Mouse (Mus musculus) neural tube, embryonic 13.5 days (tissue): ENCODE results near the gene Fcgr2b. TPM values are rescaled to one million over a fixed set of nuclear protein-coding genes. Genes with fewer than 3 reads are reported as not detected.
"Not testable (repeated sequence)": the region's sequence is repeated elsewhere in the genome, so short reads cannot be mapped to it uniquely, and the experiment has no call there.

Experiments
- ATAC-seq: fragments of 200-750 bp; cut with Nextera tagmentation; 2 replicates; pipeline ENCODE4 v1.8.0; 2017; ENCODE audit warnings: low read depth, mild to moderate bottlenecking, moderate TSS enrichment, moderate library complexity
- H3K27ac ChIP-seq: fragments of 300-500 bp; sonication (generic); replicated peaks from 2 replicates; pipeline ENCODE4 v1.5.1; 2015; ENCODE audit warnings: moderate library complexity, mild to moderate bottlenecking, inconsistent platforms
- H3K27me3 ChIP-seq: fragments of 300-500 bp; sonication (generic); 2 replicates; pipeline ENCODE4 v1.6.1; 2015; ENCODE audit warnings: mild to moderate bottlenecking, inconsistent platforms
- H3K36me3 ChIP-seq: fragments of 300-500 bp; sonication (generic); 2 replicates; pipeline ENCODE4 v1.6.1; 2015; ENCODE audit warnings: mild to moderate bottlenecking, inconsistent platforms
- H3K4me1 ChIP-seq: fragments of 300-500 bp; sonication (generic); replicated peaks from 2 replicates; pipeline ENCODE4 v1.6.1; 2015; ENCODE audit warnings: inconsistent platforms
- H3K4me2 ChIP-seq: fragments of 300-500 bp; sonication (generic); 2 replicates; pipeline ENCODE4 v1.6.1; 2015; ENCODE audit warnings: inconsistent platforms, mild to moderate bottlenecking, moderate library complexity
- H3K4me3 ChIP-seq: fragments of 300-500 bp; sonication (generic); 2 replicates; pipeline ENCODE4 v1.5.1; 2015; ENCODE audit warnings: mild to moderate bottlenecking, inconsistent platforms
- H3K9ac ChIP-seq: fragments of 300-500 bp; sonication (generic); 2 replicates; pipeline ENCODE4 v1.6.1; 2015; ENCODE audit warnings: moderate library complexity, mild to moderate bottlenecking, inconsistent platforms
- H3K9me3 ChIP-seq: fragments of 300-500 bp; sonication (generic); 2 replicates; pipeline ENCODE4 v1.6.1; 2016; ENCODE audit warnings: inconsistent platforms
- WGBS: fragments of 180-500 bp; shearing (Covaris S2); methylation state at CpG from one replicate; pipeline ENCODE4 v1.1.7; 2015; 5-methylcytosine and 5-hydroxymethylcytosine counted together
- polyA plus RNA-seq: library from polyadenylated mRNA; unstranded; fragments of >200 nt; fragmentation: Nextera tagmentation; extraction: Ambion mirVana; gene quantifications from 2 replicates; pipeline ENCODE4 v1.2.1, GENCODE M21; 2015

Gene Fcgr2b
- polyA plus RNA-seq, 1 experiment from 2014 or later: 0.59 TPM

DNA sequence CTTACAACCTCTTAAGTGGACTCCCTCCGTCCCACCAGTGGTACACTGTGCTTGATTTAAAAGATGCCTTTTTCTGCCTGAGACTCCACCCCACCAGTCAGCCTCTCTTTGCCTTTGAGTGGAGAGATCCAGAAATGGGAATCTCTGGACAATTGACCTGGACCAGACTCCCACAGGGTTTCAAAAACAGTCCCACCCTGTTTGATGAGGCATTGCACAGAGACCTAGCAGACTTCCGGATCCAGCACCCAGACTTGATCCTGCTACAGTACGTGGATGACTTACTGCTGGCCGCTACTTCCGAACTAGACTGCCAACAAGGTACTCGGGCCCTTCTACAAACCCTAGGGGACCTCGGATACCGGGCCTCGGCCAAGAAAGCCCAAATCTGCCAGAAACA is 31.4 kb downstream of the Fcgr2b start:
- H3K9me3 ChIP-seq: peaks cover 13% of the 10 kb centered on the region; the same call in 1 of the 2 replicates
- 97% methylated on average over 9 of the region's 9 CpGs for WGBS
- not testable (repeated sequence) for H3K4me1 ChIP-seq, H3K36me3 ChIP-seq, H3K4me2 ChIP-seq, ATAC-seq, H3K4me3 ChIP-seq, H3K27ac ChIP-seq, H3K9ac ChIP-seq, H3K27me3 ChIP-seq

DNA sequence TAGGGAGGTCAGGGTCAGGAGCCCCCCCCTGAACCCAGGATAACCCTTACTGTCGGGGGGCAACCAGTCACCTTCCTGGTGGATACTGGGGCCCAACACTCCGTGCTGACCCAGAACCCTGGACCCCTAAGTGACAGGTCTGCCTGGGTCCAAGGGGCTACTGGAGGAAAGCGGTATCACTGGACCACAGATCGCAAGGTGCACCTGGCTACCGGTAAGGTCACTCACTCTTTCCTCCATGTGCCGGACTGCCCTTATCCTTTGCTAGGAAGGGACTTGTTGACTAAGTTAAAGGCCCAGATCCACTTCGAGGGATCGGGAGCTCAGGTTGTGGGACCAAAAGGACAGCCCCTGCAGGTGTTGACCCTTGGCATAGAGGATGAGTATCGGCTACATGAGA is 32.2 kb downstream of the Fcgr2b start:
- not testable (repeated sequence) for H3K4me2 ChIP-seq, H3K27ac ChIP-seq, H3K27me3 ChIP-seq, H3K9ac ChIP-seq, H3K4me1 ChIP-seq, H3K4me3 ChIP-seq, H3K36me3 ChIP-seq, ATAC-seq
- WGBS: 95% methylated on average over 9 of the region's 9 CpGs
- H3K9me3 ChIP-seq: peaks cover 13% of the 10 kb centered on the region; the same call in 1 of the 2 replicates

DNA sequence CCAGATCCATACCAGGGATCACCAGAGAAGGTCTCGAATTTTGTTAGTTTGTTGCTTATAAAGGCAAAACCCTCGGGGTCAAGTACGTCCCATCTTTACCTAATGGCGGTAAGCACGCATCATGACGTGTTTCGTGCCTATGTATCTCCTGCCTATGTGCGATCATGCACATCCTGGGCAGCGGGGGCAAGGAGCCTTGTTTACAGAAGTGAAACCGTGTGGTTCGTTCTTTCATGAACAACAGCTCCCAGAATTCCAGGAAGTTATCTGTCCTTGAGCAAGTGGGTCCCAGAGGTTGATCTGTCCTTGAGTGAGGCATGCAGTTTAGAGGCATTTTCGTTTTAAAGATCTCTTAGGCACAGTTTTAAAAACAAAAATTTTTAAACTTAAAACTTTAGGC is 37.1 kb downstream of the Fcgr2b start:
- Histone ChIP-seq H3K27ac (no peak overlapping the region), H3K27me3 (no peaks in the 10 kb centered on the region), H3K4me1 (no peaks in the 10 kb centered on the region), H3K9ac (no peak overlapping the region), H3K4me3 (no peak overlapping the region), H3K4me2 (no peak overlapping the region), H3K36me3 (no peaks in the 10 kb centered on the region), H3K9me3 (peaks cover 9% of the 10 kb centered on the region; the same call in 1 of the 2 replicates)
- WGBS: 91% methylated on average over 12 of the region's 12 CpGs
- no peak for ATAC-seq

DNA sequence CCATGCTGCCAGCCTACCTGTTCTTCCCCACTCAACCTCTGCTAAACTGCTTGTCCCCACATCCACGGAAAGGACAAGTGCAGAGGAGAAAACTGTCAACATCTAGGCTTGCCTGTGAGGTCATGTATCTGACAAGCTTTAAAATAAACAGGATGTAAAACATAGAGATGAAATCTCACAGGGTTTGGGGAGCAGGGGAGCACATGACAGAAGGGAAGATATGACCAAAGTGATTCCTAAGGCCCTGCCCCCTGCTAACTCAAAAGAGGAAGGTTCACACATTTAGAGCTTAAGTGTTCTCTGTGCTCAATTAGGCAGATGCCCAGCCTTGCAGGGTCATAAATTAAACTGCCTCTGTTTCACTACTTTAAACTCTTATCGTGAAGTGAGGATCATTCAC is 42.0 kb downstream of the Fcgr2b start:
- H3K36me3 ChIP-seq: no peaks in the 10 kb centered on the region
- ATAC-seq: no peak
- WGBS: 52% methylated on average over 2 of the region's 2 CpGs

DNA sequence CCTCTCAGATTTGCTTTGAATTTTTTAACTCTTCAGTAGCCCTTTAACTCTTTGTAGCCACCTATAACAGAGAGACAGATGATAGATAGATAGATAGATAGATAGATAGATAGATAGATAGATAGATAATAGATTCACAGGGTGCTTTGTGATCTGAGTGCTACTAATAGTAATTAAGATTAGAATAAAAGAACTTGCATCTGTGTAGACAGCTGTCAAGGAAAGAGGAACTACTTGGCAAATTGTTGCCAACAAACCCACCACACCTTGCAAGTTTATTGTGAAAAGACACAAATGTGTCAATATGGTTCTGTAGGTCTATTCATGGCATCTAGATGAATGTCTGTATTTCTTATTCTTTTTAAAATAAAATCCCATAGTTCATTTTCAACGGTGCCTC is 42.4 kb downstream of the Fcgr2b start:
- H3K9ac ChIP-seq: no peak overlapping the region
- WGBS: 81% methylated on average over 1 of the region's 1 CpGs
- no peaks in the 10 kb centered on the region for H3K9me3 ChIP-seq
- no peaks in the 10 kb centered on the region for H3K4me1 ChIP-seq
- H3K36me3 ChIP-seq: no peaks in the 10 kb centered on the region
- ATAC-seq: no peak
- no peaks in the 10 kb centered on the region for H3K27me3 ChIP-seq
- no peak overlapping the region for H3K4me2 ChIP-seq
- no peak overlapping the region for H3K4me3 ChIP-seq
- H3K27ac ChIP-seq: no peak overlapping the region

More for the DNA sequence above, 42.0 kb downstream of the Fcgr2b start:
- no peak overlapping the region for H3K4me2 ChIP-seq
- H3K9ac ChIP-seq: no peak overlapping the region
- H3K4me3 ChIP-seq: no peak overlapping the region
- no peak overlapping the region for H3K27ac ChIP-seq
- no peaks in the 10 kb centered on the region for H3K9me3 ChIP-seq
- no peaks in the 10 kb centered on the region for H3K27me3 ChIP-seq
- H3K4me1 ChIP-seq: no peaks in the 10 kb centered on the region

DNA sequence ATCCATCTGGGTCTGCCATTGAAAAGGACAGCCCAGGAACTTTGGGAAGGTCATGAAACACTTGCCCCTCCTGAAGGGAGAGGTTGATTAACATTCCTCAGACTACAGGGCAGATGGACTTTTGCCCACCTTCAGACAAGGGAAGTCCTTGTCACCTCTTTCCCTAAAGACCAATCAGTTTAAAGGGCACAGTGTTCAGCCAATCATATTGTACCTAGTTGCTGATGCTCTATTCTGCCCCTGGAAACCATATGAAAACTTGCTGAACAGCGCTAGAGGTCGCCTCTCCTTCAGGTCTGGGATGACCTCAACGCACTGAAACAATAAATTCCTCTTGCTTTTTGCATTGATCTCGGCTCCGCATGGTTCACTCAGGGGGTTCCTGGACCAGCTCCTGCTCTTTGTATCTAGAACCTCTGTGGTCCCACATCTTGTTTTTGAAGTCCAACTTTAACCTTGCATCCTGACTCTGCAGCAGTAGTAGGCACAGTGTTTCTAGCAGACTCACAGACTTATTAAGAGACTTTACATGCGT is 42.9 kb downstream of the Fcgr2b start:
- no peak for ATAC-seq
- Histone ChIP-seq H3K36me3 (no peaks in the 10 kb centered on the region), H3K4me1 (no peaks in the 10 kb centered on the region), H3K27me3 (no peaks in the 10 kb centered on the region), H3K9ac (no peak overlapping the region), H3K27ac (no peak overlapping the region), H3K4me3 (no peak overlapping the region), H3K4me2 (no peak overlapping the region), H3K9me3 (no peaks in the 10 kb centered on the region)
- WGBS: 75% methylated on average over 6 of the region's 6 CpGs

DNA sequence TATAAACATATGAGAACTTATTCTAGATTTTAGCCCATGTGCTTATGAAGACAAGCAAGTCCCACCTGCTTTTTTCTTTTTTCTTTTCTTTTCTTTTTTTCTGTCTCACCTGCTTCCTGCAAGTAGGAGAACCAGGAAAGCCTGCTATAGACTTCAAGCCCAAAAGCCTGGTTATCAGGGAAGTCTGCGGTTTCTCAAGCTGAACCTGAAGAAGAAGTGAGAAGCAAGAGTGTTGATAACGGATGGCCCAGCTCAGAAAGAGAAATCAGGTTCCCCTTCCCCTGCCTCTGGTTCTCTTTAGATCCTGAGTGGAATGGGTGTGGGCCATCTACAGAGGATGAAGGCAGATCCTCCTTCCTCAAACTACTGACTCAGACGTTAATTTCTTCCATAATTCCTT is 44.3 kb downstream of the Fcgr2b start:
- H3K4me3 ChIP-seq: no peak overlapping the region
- H3K36me3 ChIP-seq: no peaks in the 10 kb centered on the region
- H3K9ac ChIP-seq: no peak overlapping the region
- H3K27ac ChIP-seq: no peak overlapping the region
- WGBS: 80% methylated on average over 3 of the region's 3 CpGs
- no peak overlapping the region for H3K4me2 ChIP-seq
- H3K27me3 ChIP-seq: no peaks in the 10 kb centered on the region
- H3K9me3 ChIP-seq: no peaks in the 10 kb centered on the region
- ATAC-seq: no peak
- no peaks in the 10 kb centered on the region for H3K4me1 ChIP-seq

DNA sequence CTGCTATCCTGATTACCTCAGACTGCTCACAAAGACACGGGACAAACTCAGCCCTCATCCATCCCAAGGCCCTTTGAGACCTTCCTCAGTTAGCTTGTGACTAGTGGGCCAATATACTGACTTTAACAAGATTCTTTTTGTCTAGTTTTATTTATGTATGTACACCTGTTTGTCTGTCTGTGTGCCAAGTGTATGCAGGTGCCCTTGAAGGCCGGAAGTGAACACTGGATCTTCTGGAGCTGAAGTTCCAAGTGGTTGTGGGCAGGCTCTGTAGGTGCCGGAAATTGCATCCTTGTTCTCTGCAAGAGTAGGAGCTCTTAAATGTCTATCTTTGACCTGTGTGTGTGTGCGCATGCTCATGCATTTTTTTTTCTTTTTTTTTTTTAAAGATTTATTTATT is 47.1 kb downstream of the Fcgr2b start:
- H3K9ac ChIP-seq: no peak overlapping the region
- H3K9me3 ChIP-seq: no peaks in the 10 kb centered on the region
- H3K4me2 ChIP-seq: no peak overlapping the region
- H3K36me3 ChIP-seq: no peaks in the 10 kb centered on the region
- 92% methylated on average over 4 of the region's 4 CpGs for WGBS
- ATAC-seq: no peak
- no peak overlapping the region for H3K27ac ChIP-seq
- H3K4me1 ChIP-seq: no peaks in the 10 kb centered on the region
- no peak overlapping the region for H3K4me3 ChIP-seq
- no peaks in the 10 kb centered on the region for H3K27me3 ChIP-seq

DNA sequence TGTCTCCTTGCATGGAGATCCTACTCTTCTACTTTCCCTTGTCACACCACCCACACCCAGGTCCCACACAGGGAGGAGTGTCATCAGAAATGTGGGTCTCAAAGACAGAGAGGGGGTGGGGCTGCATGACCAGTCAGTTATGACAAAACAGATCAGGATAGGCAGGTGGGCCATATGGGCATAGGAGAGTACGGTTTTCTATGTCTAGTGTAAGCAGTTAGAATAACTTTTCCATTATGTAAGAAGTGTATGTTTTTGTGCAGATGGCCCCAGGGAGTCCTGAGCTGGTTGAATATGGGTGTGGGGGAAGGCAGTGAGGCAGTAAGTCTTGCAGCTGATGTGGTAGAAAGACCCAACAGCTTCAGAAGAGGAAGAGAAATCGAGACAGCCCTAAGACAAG is 47.9 kb downstream of the Fcgr2b start:
- Histone ChIP-seq H3K4me1 (no peaks in the 10 kb centered on the region), H3K4me2 (no peak overlapping the region), H3K9me3 (no peaks in the 10 kb centered on the region), H3K4me3 (no peak overlapping the region), H3K36me3 (no peaks in the 10 kb centered on the region), H3K27me3 (no peaks in the 10 kb centered on the region), H3K27ac (no peak overlapping the region), H3K9ac (no peak overlapping the region)
- no peak for ATAC-seq
- 76% methylated on average over 2 of the region's 2 CpGs for WGBS

DNA sequence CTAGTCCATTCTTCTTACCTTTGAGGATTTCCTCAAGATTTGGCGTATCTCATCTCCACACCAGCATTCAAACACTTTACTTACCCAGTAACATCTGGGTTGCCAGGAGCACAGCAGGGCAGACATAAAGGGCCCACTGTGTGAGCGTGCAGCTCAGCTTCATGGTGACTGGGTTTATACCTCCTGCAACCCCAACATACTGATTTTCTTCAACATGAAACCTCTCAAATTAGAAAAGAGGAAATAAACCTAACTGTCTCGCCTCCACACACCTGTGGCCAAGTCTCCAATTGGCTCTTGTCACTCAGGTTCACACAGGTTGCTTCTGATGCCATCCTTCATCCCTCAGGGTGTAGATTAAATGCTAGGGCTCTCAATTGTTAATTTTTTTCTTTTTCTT is 49.0 kb downstream of the Fcgr2b start, which contains the start of gene Fcrla:
Gene Fcrla (minus strand): TSS at position 206 of the 400 bp plus-strand sequence.
- no peaks in the 10 kb centered on the region for H3K36me3 ChIP-seq
- no peaks in the 10 kb centered on the region for H3K9me3 ChIP-seq
- H3K4me2 ChIP-seq: no peak within 1 kb of the TSS
- H3K4me1 ChIP-seq: no peaks in the 10 kb centered on the region
- H3K9ac ChIP-seq: no peak within 1 kb of the TSS
- H3K27me3 ChIP-seq: no peaks in the 10 kb centered on the region
- no peak for ATAC-seq
- 83% methylated on average over 3 of the region's 3 CpGs for WGBS
- H3K4me3 ChIP-seq: no peak within 1 kb of the TSS
- no peak within 1 kb of the TSS for H3K27ac ChIP-seq

DNA sequence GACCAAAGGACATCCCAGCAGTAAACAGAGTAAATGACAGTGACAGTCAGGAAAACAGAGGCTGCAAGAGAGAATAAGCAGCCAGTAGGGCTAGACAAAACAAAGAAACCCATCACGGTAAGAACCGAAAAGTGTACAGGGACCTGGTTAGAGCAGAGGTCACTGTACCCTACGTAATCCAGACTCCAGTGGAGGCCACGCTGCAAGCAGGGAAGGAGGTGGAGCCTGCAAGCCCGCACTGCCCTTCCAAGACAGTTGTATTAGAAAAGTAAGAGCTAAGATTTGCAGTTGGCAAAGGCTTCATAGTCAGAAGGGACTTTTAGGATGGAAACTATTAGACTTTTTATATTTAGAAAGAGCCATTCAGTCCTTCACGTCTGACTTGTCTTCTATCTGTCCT is 49.4 kb downstream of the Fcgr2b start:
- H3K4me2 ChIP-seq: no peak overlapping the region
- no peaks in the 10 kb centered on the region for H3K4me1 ChIP-seq
- ATAC-seq: no peak
- no peaks in the 10 kb centered on the region for H3K27me3 ChIP-seq
- no peaks in the 10 kb centered on the region for H3K36me3 ChIP-seq
- WGBS: 64% methylated on average over 6 of the region's 6 CpGs
- no peaks in the 10 kb centered on the region for H3K9me3 ChIP-seq
- H3K9ac ChIP-seq: no peak overlapping the region
- H3K4me3 ChIP-seq: no peak overlapping the region
- H3K27ac ChIP-seq: no peak overlapping the region

DNA sequence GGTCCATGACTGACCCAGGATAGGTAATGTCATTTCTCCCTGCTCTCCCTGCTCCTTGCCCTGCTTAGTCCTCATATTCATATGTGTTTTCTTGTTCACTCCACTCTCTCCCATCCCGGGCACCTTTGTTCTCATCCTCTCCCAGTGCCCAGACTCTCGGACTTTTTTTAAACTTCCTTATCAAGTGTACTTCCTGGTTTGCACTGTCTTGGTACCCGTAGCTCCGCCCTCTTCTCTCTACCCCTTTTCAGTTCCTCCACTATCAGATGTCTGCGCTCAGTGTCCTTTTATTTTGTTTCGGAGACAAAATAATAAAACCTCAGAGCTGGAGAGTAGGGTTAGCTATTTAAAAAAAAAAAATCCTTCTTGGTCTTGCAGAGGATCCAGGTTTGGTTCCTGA is 51.9 kb downstream of the Fcgr2b start:
- ATAC-seq: no peak
- no peak overlapping the region for H3K4me3 ChIP-seq
- H3K9ac ChIP-seq: no peak overlapping the region
- H3K36me3 ChIP-seq: no peaks in the 10 kb centered on the region
- no peak overlapping the region for H3K4me2 ChIP-seq
- 86% methylated on average over 6 of the region's 6 CpGs for WGBS
- H3K27ac ChIP-seq: no peak overlapping the region
- no peaks in the 10 kb centered on the region for H3K9me3 ChIP-seq
- no peaks in the 10 kb centered on the region for H3K27me3 ChIP-seq
- H3K4me1 ChIP-seq: no peaks in the 10 kb centered on the region

DNA sequence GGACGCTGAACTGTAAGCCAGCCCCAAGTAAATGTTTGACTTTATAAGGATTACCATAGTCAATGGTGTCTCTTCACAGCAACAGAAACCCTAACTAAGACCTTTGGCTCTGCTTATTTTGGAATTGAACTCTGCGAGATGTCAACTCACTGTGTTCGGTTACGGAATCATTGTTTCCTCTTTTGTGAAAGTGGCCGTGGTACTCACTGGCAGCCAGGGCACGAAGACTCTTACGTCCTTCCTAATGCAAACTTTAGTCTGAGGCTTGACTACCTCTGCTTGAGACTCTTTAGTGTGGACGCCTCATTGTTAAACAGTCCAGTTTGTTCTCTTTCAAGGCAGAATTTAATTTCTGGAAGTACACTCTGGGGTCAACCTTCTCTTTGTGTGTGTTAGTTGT is 57.0 kb downstream of the Fcgr2b start:
- Histone ChIP-seq H3K9me3 (no peaks in the 10 kb centered on the region), H3K27me3 (no peaks in the 10 kb centered on the region), H3K4me3 (no peak overlapping the region), H3K36me3 (no peaks in the 10 kb centered on the region), H3K27ac (no peak overlapping the region), H3K4me2 (no peak overlapping the region), H3K9ac (no peak overlapping the region), H3K4me1 (no peaks in the 10 kb centered on the region)
- no peak for ATAC-seq
- WGBS: 91% methylated on average over 8 of the region's 8 CpGs
